Mouse (Mus musculus) brain, embryonic 14.5 days (tissue): ENCODE measurements around the gene Ptprk. TPM values are rescaled to one million over a fixed set of nuclear protein-coding genes. Genes with fewer than 3 reads are reported as not detected.

Experiments used
- DNase-seq: peaks from one replicate; pipeline ENCODE4 v3.0.0-alpha.2; 2011; ENCODE audit warnings: low read depth
- CTCF ChIP-seq: fragments of 200-500 bp; IDR thresholded peaks from 2 replicates; pipeline ENCODE4 v1.5.1; 2012; ENCODE audit warnings: inconsistent platforms, mild to moderate bottlenecking, moderate library complexity, borderline replicate concordance; ENCODE audit not compliant: insufficient read depth, insufficient read length; ENCODE audit errors: extremely low read depth
- POLR2A ChIP-seq: fragments of 200-500 bp; IDR thresholded peaks from 2 replicates; pipeline ENCODE4 v1.6.1; 2012; ENCODE audit warnings: mild to moderate bottlenecking, inconsistent platforms, borderline replicate concordance; ENCODE audit not compliant: poor library complexity, insufficient read depth, insufficient read length, severe bottlenecking; ENCODE audit errors: extremely low read depth
- polyA plus RNA-seq: library from polyadenylated mRNA; depleted of rRNA; stranded (reverse); fragments of >200 nt; gene quantifications from 2 replicates; pipeline ENCODE4 v1.2.3, GENCODE M21; 2012

The Ptprk gene
- polyA plus RNA-seq, 1 experiment = 30.8 TPM

DNA sequence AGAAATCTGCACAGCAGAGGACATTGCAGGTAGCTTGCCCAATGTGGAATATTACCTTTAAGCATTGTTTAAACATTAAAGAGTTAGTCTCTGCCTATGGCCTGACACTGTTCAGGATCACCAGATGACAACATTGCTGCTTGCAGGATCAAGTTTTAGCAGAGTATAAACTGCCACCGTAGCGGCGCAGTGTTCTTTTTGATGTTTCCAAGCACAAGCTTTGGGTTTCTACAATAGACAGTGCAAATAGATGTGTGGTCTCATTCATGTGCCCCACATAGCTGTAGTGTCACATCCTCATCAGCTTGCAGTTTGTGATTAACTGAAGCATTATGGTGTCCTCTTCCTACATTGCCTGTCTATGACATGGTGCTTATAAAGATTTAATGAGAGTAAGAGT lies 522.3 kb downstream of the Ptprk start:
- no peak for TF ChIP-seq POLR2A
- TF ChIP-seq CTCF = no peak

GRCm38 (mm10) chr10:28609136-28609535 lies 534.5 kb downstream of the Ptprk start:
- no peak for DNase-seq
- TF ChIP-seq POLR2A (no peak), CTCF (no peak)

More for the DNA sequence above, 522.3 kb downstream of the Ptprk start:
- no peak for DNase-seq

GRCm38 (mm10) chr10:28614396-28614795 lies 539.8 kb downstream of the Ptprk start:
- DNase-seq = no peak
- TF ChIP-seq CTCF (no peak), POLR2A (no peak)

- DNase-seq = no peak
- TF ChIP-seq POLR2A (no peak), CTCF (no peak)
Observed at GRCm38 (mm10) chr10:28617203-28617602, 542.6 kb downstream of the Ptprk start.

DNA sequence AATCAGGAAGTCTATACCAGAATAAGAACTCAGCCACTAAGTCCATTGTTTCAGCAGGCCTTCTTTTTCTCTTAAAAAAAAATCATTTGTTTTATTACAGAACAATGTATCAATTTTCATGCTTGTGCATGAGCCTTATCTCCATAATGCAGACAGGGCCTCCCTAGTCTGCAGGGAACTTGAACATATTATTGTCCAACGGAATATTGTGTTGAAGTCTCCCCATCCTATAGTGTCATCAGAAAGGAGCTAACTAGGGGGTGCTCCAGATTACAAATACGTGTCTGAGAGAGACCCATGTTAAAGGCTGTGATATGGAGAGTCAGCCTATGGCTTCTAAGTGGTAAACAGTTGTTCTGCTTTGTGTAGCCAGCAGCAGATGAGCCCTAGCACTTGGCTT lies 543.4 kb downstream of the Ptprk start:
- TF ChIP-seq CTCF (no peak), POLR2A (no peak)

GRCm38 (mm10) chr10:28619415-28619814 lies 544.8 kb downstream of the Ptprk start:
- TF ChIP-seq CTCF (no peak), POLR2A (no peak)
- no peak for DNase-seq

More for the DNA sequence above, 543.4 kb downstream of the Ptprk start:
- no peak for DNase-seq

GRCm38 (mm10) chr10:28636096-28636495 lies 561.5 kb downstream of the Ptprk start:
- TF ChIP-seq POLR2A (no peak), CTCF (no peak)
- no peak for DNase-seq

DNA sequence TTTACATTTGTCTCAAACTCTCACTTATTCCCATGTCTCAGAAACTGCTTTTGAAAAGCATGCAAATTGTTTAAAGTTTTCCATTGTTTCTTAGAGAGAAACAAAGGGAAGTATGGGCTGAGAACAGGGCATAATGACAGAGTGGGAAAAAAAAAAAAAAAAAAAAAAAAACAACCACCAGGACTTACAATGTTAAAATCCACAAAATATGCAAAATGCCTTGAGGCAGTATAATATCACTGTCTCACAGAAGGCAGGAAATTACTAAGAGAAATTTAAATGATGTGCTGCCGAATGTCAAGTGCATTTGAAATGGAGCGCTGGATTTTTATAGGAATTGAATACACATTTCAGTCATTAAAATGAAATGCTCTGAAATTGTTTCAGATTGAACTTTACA lies 567.3 kb downstream of the Ptprk start:
- DNase-seq = peak; percentile 46
- TF ChIP-seq POLR2A = no peak
- TF ChIP-seq CTCF = no peak
